Mouse (Mus musculus) C2C12 (cell line): ENCODE results near the gene Mapkap1. TPM values are rescaled to one million over a fixed set of nuclear protein-coding genes. Genes with fewer than 3 reads are reported as not detected.

Experiments
- H3K27me3 ChIP-seq: one replicate; pipeline ENCODE4 v1.6.1; 2011; ENCODE audit not compliant: control insufficient read depth, insufficient read depth, insufficient read length
- H3K36me3 ChIP-seq: one replicate; pipeline ENCODE4 v1.6.1; 2011; ENCODE audit not compliant: control insufficient read depth, insufficient read depth
- H3K4me3 ChIP-seq: one replicate; pipeline ENCODE4 v1.5.1; 2011; ENCODE audit warnings: mild to moderate bottlenecking, control low read depth; ENCODE audit not compliant: poor library complexity, insufficient read depth, severe bottlenecking
- H3K79me2 ChIP-seq: one replicate; pipeline ENCODE4 v1.6.1; 2011; ENCODE audit not compliant: control insufficient read depth, insufficient read depth
- H3K79me3 ChIP-seq: one replicate; pipeline ENCODE4 v1.6.1; 2011; ENCODE audit warnings: low read depth, control low read depth
- H3ac ChIP-seq: one replicate; pipeline ENCODE3; 2011; ENCODE audit warnings: low read depth; ENCODE audit not compliant: control insufficient read depth, insufficient read length
- CEBPB ChIP-seq: IDR thresholded peaks from one replicate; pipeline ENCODE4 v1.6.1; 2011; ENCODE audit warnings: low read depth, mild to moderate bottlenecking, control low read depth, moderate library complexity
- CTCF ChIP-seq: IDR thresholded peaks from one replicate; pipeline ENCODE4 v1.5.1; 2011; ENCODE audit not compliant: control insufficient read depth, insufficient read depth, insufficient read length
- FOSL1 ChIP-seq: IDR thresholded peaks from one replicate; pipeline ENCODE4 v1.8.0; 2011; ENCODE audit warnings: mild to moderate bottlenecking, low read length; ENCODE audit not compliant: poor library complexity, insufficient read depth, severe bottlenecking
- MAX ChIP-seq: IDR thresholded peaks from one replicate; pipeline ENCODE4 v1.6.1; 2011; ENCODE audit warnings: mild to moderate bottlenecking, control low read depth
- MYOD1 ChIP-seq: IDR thresholded peaks from one replicate; pipeline ENCODE4 v1.6.1; 2011; ENCODE audit warnings: low read depth; ENCODE audit not compliant: control insufficient read depth, insufficient read length
- MYOG ChIP-seq: IDR thresholded peaks from one replicate; pipeline ENCODE4 v1.6.1; 2011; ENCODE audit not compliant: control insufficient read depth, insufficient read length; ENCODE audit errors: extremely low read depth
- USF1 ChIP-seq: IDR thresholded peaks from one replicate; pipeline ENCODE4 v1.6.1; 2011; ENCODE audit warnings: low read depth, mild to moderate bottlenecking, control low read depth, moderate library complexity
- polyA plus RNA-seq: library from polyadenylated mRNA; unstranded; fragments of >200 nt; fragmentation: generic; extraction: Trizol; gene quantifications from one replicate; pipeline ENCODE4 v1.2.1, GENCODE M21; 2012; ENCODE audit warnings: missing spikeins

Mapkap1 gene
- polyA plus RNA-seq, 1 experiment, result 33.2 TPM

- no peak overlapping the region for H3K4me3 ChIP-seq
- no peak overlapping the region for H3ac ChIP-seq
- no peaks in the 10 kb centered on the region for H3K27me3 ChIP-seq
- H3K36me3 ChIP-seq, result peaks cover 4% of the 10 kb centered on the region
- H3K79me2 ChIP-seq, result no peaks in the 10 kb centered on the region
- no peak for TF ChIP-seq MYOG
- no peak for TF ChIP-seq MAX
- no peak for TF ChIP-seq USF1
- no peak for TF ChIP-seq CEBPB
- TF ChIP-seq CTCF, result no peak
- TF ChIP-seq MYOD1, result no peak
- TF ChIP-seq FOSL1, result no peak
- H3K79me3 ChIP-seq, result no peaks in the 10 kb centered on the region
These were observed 55.9 kb downstream of the Mapkap1 start for GRCm38 (mm10) chr2:34462490-34462889.

- Histone ChIP-seq H3ac (no peak overlapping the region), H3K79me3 (peaks cover 2% of the 10 kb centered on the region), H3K4me3 (no peak overlapping the region), H3K79me2 (peaks cover 16% of the 10 kb centered on the region), H3K36me3 (no peaks in the 10 kb centered on the region), H3K27me3 (no peaks in the 10 kb centered on the region)
- no peak for TF ChIP-seq CEBPB
- TF ChIP-seq MYOD1, result peak; percentile 62
- TF ChIP-seq FOSL1, result peak; percentile 44
- TF ChIP-seq USF1, result no peak
- no peak for TF ChIP-seq MYOG
- no peak for TF ChIP-seq MAX
- TF ChIP-seq CTCF, result no peak
These were observed 62.1 kb downstream of the Mapkap1 start for GRCm38 (mm10) chr2:34468559-34469141.

GRCm38 (mm10) chr2:34469324-34469723, 62.8 kb downstream of the Mapkap1 start:
- Histone ChIP-seq H3K79me2 (peaks cover 16% of the 10 kb centered on the region), H3K36me3 (no peaks in the 10 kb centered on the region), H3K27me3 (no peaks in the 10 kb centered on the region), H3K79me3 (peaks cover 2% of the 10 kb centered on the region), H3ac (no peak overlapping the region), H3K4me3 (no peak overlapping the region)
- TF ChIP-seq FOSL1 (no peak), USF1 (no peak), CTCF (no peak)

- Histone ChIP-seq H3K79me3 (peaks cover 4% of the 10 kb centered on the region), H3K79me2 (peaks cover 16% of the 10 kb centered on the region), H3K4me3 (no peak overlapping the region), H3ac (no peak overlapping the region), H3K27me3 (no peaks in the 10 kb centered on the region), H3K36me3 (no peaks in the 10 kb centered on the region)
- TF ChIP-seq USF1 (no peak), CTCF (no peak), MAX (no peak), CEBPB (no peak), FOSL1 (no peak), MYOD1 (no peak), MYOG (no peak)
These were observed 67.2 kb downstream of the Mapkap1 start for GRCm38 (mm10) chr2:34473775-34474174.

- peaks cover 6% of the 10 kb centered on the region for H3K79me2 ChIP-seq
- no peaks in the 10 kb centered on the region for H3K27me3 ChIP-seq
- H3ac ChIP-seq, result no peak overlapping the region
- TF ChIP-seq CEBPB (no peak), USF1 (no peak), CTCF (no peak), MYOG (no peak), FOSL1 (no peak), MYOD1 (no peak), MAX (no peak)
- no peaks in the 10 kb centered on the region for H3K36me3 ChIP-seq
- H3K4me3 ChIP-seq, result no peak overlapping the region
- no peaks in the 10 kb centered on the region for H3K79me3 ChIP-seq
These were observed 74.8 kb downstream of the Mapkap1 start for GRCm38 (mm10) chr2:34481401-34481800.

- H3ac ChIP-seq, result no peak overlapping the region
These were observed 75.5 kb downstream of the Mapkap1 start for GRCm38 (mm10) chr2:34482102-34482501.

More at GRCm38 (mm10) chr2:34482102-34482501, 75.5 kb downstream of the Mapkap1 start:
- Histone ChIP-seq H3K79me3 (no peaks in the 10 kb centered on the region), H3K79me2 (peaks cover 6% of the 10 kb centered on the region), H3K4me3 (no peak overlapping the region), H3K27me3 (no peaks in the 10 kb centered on the region), H3K36me3 (no peaks in the 10 kb centered on the region)
- no peak for TF ChIP-seq CEBPB
- TF ChIP-seq FOSL1, result no peak
- no peak for TF ChIP-seq MYOG
- TF ChIP-seq MAX, result no peak
- no peak for TF ChIP-seq USF1
- TF ChIP-seq CTCF, result no peak
- no peak for TF ChIP-seq MYOD1
